Mouse (Mus musculus) hindbrain, embryonic 11.5 days (tissue): ENCODE results near the gene Anxa3. TPM values are rescaled to one million over a fixed set of nuclear protein-coding genes. Genes with fewer than 3 reads are reported as not detected.

ENCODE experiments used
- ATAC-seq: fragments of 200-750 bp; cut with Nextera tagmentation; 2 replicates; pipeline ENCODE4 v1.8.0; 2017; ENCODE audit warnings: mild to moderate bottlenecking, moderate TSS enrichment, moderate library complexity; ENCODE audit not compliant: low FRiP score
- DNase-seq: peaks from one replicate; pipeline ENCODE4 v3.0.0-alpha.2; 2015; ENCODE audit warnings: low spot score
- H3K27ac ChIP-seq: fragments of 300-500 bp; sonication (generic); 2 replicates; pipeline ENCODE4 v1.5.1; 2014; ENCODE audit warnings: mild to moderate bottlenecking, low read depth, low read length
- H3K27me3 ChIP-seq: fragments of 300-500 bp; sonication (generic); 2 replicates; pipeline ENCODE4 v1.6.1; 2014; ENCODE audit warnings: mild to moderate bottlenecking, low read length, moderate library complexity, mixed read lengths; ENCODE audit not compliant: control insufficient read depth, insufficient read depth
- H3K36me3 ChIP-seq: fragments of 300-500 bp; sonication (generic); 2 replicates; pipeline ENCODE4 v1.6.1; 2014; ENCODE audit warnings: mild to moderate bottlenecking, low read length, moderate library complexity, mixed read lengths; ENCODE audit not compliant: control insufficient read depth, insufficient read depth
- H3K4me1 ChIP-seq: fragments of 300-500 bp; sonication (generic); replicated peaks from 2 replicates; pipeline ENCODE4 v1.6.1; 2014; ENCODE audit warnings: low read length, mixed read lengths; ENCODE audit not compliant: control insufficient read depth, insufficient read depth
- H3K4me2 ChIP-seq: fragments of 300-500 bp; sonication (generic); replicated peaks from 2 replicates; pipeline ENCODE4 v1.6.1; 2014; ENCODE audit warnings: mild to moderate bottlenecking, low read depth, low read length
- H3K4me3 ChIP-seq: fragments of 300-500 bp; sonication (generic); 2 replicates; pipeline ENCODE4 v1.5.1; 2014; ENCODE audit warnings: low read depth, low read length
- H3K9ac ChIP-seq: fragments of 300-500 bp; sonication (generic); 2 replicates; pipeline ENCODE4 v1.6.1; 2014; ENCODE audit warnings: low read depth, low read length
- H3K9me3 ChIP-seq: fragments of 300-500 bp; sonication (generic); 2 replicates; pipeline ENCODE4 v1.6.1; 2016; ENCODE audit warnings: low read length; ENCODE audit not compliant: control insufficient read depth
- WGBS: fragments of 180-500 bp; shearing (Covaris S2); extraction: QIAGEN DNeasy Blood & Tissue Kit; methylation state at CpG from one replicate; pipeline ENCODE4 v1.1.7; 2014; 5-methylcytosine and 5-hydroxymethylcytosine counted together
- polyA plus RNA-seq: library from polyadenylated mRNA; unstranded; fragments of >200 nt; fragmentation: Nextera tagmentation; extraction: Ambion mirVana; gene quantifications from 2 replicates; pipeline ENCODE4 v1.2.1, GENCODE M21; 2014

Anxa3 gene
- polyA plus RNA-seq, 1 experiment from 2014 or later = 60.0 TPM

DNA sequence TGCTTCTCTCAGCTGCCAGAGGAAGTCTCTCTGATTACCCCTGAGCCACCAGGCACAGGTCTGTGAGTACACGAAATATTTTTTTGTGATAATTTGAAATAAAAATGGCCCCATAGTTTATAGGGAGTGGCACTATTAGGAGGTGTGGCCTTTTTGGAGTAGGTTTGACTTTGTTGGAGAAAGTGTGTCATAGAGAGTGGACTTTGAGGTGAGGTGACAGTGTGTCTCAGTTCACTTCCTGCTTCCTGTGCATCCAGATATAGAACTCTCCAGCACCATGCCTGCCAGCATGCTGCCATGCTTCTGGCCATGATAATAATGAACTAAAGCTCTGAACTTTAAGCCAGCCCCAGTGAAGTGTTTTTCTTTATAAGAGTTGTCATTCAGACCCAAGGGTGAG lies 66.8 kb downstream of the Anxa3 start:
- Histone ChIP-seq H3K36me3 (no peaks in the 10 kb centered on the region), H3K9ac (no peak overlapping the region), H3K27me3 (no peaks in the 10 kb centered on the region), H3K4me2 (no peak overlapping the region), H3K4me1 (no peaks in the 10 kb centered on the region), H3K9me3 (no peaks in the 10 kb centered on the region), H3K27ac (no peak overlapping the region), H3K4me3 (no peak overlapping the region)
- ATAC-seq (no peak), DNase-seq (no peak)
- 85% methylated on average over 1 of the region's 1 CpGs for WGBS

DNA sequence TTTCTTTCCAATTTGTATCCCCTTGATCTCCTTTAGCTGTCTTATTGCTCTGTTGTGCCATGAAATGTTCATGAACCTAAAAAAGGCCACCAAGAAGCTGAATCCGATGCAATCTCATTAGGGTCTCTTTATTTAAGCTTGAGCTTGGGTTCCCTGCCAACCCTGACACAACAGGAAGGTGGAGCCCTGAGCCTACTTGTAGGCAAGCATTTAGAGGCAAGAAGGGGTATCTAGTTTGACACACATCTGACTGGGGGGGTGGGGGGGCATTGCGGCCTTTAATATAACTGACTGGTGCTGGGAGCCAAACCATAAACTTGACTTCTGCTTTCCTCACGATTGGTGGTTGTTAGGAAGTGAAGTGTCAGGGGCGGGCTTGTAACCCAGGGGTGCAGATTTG lies 74.0 kb downstream of the Anxa3 start:
- Histone ChIP-seq H3K36me3 (no peaks in the 10 kb centered on the region), H3K4me2 (no peak overlapping the region), H3K27ac (no peak overlapping the region), H3K9me3 (no peaks in the 10 kb centered on the region), H3K4me3 (no peak overlapping the region), H3K4me1 (no peaks in the 10 kb centered on the region), H3K27me3 (no peaks in the 10 kb centered on the region), H3K9ac (no peak overlapping the region)
- no peak for ATAC-seq
- DNase-seq = no peak
- 93% methylated on average over 4 of the region's 4 CpGs for WGBS

DNA sequence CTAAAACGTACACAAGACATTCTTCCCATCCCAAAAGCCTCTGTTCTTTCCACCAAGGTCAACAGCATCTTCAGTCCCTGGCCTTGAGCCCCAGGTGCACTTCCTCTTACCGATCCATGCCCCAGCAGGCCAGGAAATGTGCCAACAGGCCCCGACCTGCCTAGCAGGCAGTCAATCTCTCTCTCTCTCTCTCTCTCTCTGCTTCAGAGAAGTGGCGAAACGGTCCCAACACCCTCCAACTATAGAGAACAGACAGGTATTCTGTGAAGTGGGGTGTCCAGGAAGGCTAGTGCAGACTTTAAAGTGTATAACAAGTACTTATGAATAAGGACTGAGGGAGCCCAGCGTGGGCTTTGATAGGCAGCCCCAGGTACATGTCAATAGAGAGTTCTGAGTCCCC lies 75.8 kb downstream of the Anxa3 start:
- Histone ChIP-seq H3K4me3 (no peak overlapping the region), H3K27me3 (no peaks in the 10 kb centered on the region), H3K9ac (no peak overlapping the region), H3K4me2 (no peak overlapping the region), H3K27ac (no peak overlapping the region), H3K36me3 (no peaks in the 10 kb centered on the region), H3K4me1 (no peaks in the 10 kb centered on the region), H3K9me3 (no peaks in the 10 kb centered on the region)
- 68% methylated on average over 6 of the region's 6 CpGs for WGBS
- no peak for DNase-seq
- no peak for ATAC-seq

DNA sequence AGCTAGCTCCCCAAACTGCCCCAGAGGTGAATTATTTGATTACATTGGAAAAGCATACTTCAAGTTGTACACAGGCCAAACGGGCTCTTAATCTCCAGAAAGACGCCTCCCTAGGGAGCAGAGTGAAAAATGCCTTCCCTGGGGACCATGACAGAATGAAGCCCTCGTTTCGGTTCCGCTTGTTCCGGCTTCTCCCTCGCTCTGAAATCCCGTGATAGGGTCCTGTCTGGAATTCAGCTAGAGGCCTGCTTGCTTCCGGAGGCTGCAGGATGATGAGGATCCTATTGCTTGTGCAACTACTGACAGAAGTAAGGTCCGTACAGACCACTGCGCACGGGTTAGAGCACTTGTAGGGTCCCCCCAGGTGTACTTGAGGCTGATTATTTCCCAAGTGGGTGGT lies 77.9 kb downstream of the Anxa3 start:
- H3K27me3 ChIP-seq = no peaks in the 10 kb centered on the region
- WGBS = 82% methylated on average over 12 of the region's 12 CpGs
- H3K9me3 ChIP-seq = no peaks in the 10 kb centered on the region
- no peak overlapping the region for H3K4me2 ChIP-seq
- no peak for ATAC-seq
- H3K36me3 ChIP-seq = no peaks in the 10 kb centered on the region
- no peaks in the 10 kb centered on the region for H3K4me1 ChIP-seq
- DNase-seq = no peak
- H3K27ac ChIP-seq = no peak overlapping the region
- H3K4me3 ChIP-seq = no peak overlapping the region
- H3K9ac ChIP-seq = no peak overlapping the region

DNA sequence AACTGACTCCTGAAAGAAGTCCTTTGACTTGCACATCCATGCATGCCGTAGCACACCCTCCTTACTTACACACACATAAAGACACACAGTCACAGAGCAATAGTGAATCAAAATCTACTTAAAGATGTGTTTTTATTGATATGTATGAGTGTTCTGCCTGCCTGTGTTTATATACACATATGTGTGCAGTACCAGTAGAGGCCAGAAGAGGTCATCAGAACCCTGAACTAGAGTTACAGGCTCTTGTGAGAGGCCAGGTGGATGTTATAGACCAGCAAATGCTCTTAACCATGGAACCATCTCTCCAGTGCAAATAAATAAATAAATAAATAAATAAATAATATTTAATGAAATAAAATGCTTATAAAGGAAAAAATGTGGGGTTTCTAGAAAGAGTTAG lies 85.0 kb downstream of the Anxa3 start:
- H3K4me3 ChIP-seq = no peak overlapping the region
- H3K9me3 ChIP-seq = no peaks in the 10 kb centered on the region
- no peaks in the 10 kb centered on the region for H3K27me3 ChIP-seq
- no peak overlapping the region for H3K4me2 ChIP-seq
- WGBS = 97% methylated on average over 1 of the region's 1 CpGs
- H3K9ac ChIP-seq = no peak overlapping the region
- no peaks in the 10 kb centered on the region for H3K36me3 ChIP-seq
- no peak overlapping the region for H3K27ac ChIP-seq
- H3K4me1 ChIP-seq = no peaks in the 10 kb centered on the region
- DNase-seq = peak; percentile 50
- ATAC-seq = no peak

DNA sequence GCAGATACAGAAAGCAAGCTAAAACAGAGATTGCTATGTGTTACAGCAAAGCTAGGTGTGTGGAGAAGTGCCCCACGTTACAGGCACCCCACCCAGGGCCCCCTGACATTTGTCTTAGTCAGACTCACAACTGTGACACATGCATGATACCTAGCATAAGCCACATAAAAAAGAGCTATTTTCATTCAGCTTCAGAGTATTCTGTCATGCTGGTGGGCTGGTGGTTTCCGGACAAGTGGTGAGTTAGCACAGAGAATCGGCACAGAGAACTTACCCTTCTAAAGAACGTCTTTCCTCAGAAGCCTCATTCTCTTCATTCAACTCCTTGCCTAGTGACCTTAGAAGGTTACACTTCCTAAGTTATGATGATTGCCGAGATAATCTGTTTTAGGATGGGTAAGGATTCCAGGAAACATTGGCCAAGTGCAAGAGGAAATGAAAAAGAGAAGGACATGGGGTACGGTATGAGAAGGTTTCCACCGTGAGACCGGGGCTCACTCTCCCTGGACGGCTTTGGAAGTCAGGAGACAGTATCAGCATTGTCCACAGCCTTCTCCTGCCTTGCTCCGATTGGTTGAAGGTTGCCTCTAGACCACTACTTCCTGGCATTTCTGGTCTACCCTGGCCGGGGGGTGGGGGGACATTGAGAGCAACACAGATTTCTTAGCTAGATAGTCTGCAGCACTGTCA lies 85.9 kb downstream of the Anxa3 start:
- WGBS = 93% methylated on average over 11 of the region's 11 CpGs
- Histone ChIP-seq H3K4me2 (no peak overlapping the region), H3K4me3 (no peak overlapping the region), H3K27me3 (no peaks in the 10 kb centered on the region), H3K9me3 (no peaks in the 10 kb centered on the region), H3K36me3 (no peaks in the 10 kb centered on the region), H3K27ac (no peak overlapping the region), H3K4me1 (no peaks in the 10 kb centered on the region), H3K9ac (no peak overlapping the region)
- DNase-seq (no peak), ATAC-seq (no peak)

DNA sequence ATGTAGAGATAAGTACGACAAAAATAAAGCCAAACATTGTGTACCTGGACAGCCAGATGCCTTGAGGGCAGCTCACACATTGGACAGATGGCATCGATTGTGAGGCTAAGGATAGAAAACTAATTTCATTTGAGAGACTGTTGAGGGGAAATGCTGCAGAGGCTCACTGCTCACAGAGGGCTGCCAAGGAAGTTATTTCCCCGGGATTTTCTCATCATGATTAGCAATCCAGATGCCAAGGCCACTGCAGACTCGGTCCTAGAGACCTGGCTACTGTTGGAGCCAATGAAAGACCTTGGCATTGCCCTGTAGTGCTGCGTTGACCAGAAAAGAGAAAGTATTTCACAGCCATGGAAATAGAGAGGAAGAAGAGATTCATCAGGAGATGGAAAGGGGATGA lies 87.1 kb downstream of the Anxa3 start:
- Histone ChIP-seq H3K27me3 (no peaks in the 10 kb centered on the region), H3K4me2 (no peak overlapping the region), H3K4me1 (no peaks in the 10 kb centered on the region), H3K36me3 (no peaks in the 10 kb centered on the region), H3K4me3 (no peak overlapping the region), H3K27ac (no peak overlapping the region), H3K9ac (no peak overlapping the region), H3K9me3 (no peaks in the 10 kb centered on the region)
- ATAC-seq = no peak
- DNase-seq = no peak
- WGBS = 79% methylated on average over 5 of the region's 5 CpGs

DNA sequence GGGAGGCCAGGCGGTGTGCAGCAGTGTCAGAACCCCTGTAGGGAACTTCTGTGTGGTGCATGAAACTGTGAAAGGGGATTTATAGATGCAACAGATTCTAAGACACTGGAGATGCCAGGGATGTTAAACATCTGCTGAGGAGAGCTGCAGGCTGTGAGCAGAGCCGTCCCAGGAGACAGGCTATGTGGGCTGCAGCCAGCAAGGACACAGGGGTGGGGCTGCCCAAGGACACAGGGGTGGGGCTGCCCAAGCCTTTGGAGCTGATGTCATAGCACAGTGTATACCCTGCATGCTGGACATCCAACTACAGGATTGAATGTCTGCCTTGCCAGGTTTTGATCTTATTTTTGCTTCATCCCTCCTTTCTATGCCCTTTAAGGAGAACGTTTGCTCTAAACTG lies 88.0 kb downstream of the Anxa3 start:
- no peaks in the 10 kb centered on the region for H3K36me3 ChIP-seq
- H3K4me1 ChIP-seq = no peaks in the 10 kb centered on the region
- H3K27me3 ChIP-seq = no peaks in the 10 kb centered on the region
- DNase-seq (no peak), ATAC-seq (no peak)
- WGBS = 84% methylated on average over 3 of the region's 3 CpGs
- no peak overlapping the region for H3K27ac ChIP-seq
- H3K9ac ChIP-seq = no peak overlapping the region
- no peaks in the 10 kb centered on the region for H3K9me3 ChIP-seq
- no peak overlapping the region for H3K4me2 ChIP-seq
- no peak overlapping the region for H3K4me3 ChIP-seq

DNA sequence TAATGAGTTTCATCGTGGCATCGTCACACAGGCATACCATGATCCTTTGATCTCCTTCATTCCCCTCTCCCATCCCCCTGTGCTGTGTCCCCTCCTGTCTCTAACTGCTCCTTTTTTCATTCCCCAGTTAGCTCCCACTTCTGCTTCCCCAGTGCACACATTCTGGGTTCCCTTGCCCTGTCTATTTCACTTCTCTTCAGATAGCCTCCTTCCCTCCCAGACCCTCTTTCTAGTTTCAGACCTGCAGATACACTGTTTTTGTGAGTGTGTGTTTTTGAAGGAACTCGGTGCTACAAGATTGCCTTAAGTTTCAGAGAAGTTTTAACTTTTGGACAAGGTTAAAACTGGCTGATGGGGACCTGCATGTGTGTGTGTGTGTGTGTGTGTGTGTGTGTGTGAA lies 88.5 kb downstream of the Anxa3 start:
- ATAC-seq = no peak

More for the DNA sequence above, 88.5 kb downstream of the Anxa3 start:
- DNase-seq = no peak
- Histone ChIP-seq H3K9me3 (no peaks in the 10 kb centered on the region), H3K9ac (no peak overlapping the region), H3K27me3 (no peaks in the 10 kb centered on the region), H3K36me3 (no peaks in the 10 kb centered on the region), H3K4me2 (no peak overlapping the region), H3K4me1 (no peaks in the 10 kb centered on the region), H3K4me3 (no peak overlapping the region), H3K27ac (no peak overlapping the region)
- 67% methylated on average over 3 of the region's 3 CpGs for WGBS
